Mouse (Mus musculus): Measurements from ENCODE around the gene Zfyve28. TPM values are rescaled to one million over a fixed set of nuclear protein-coding genes. Genes with fewer than 3 reads are reported as not detected.
A peak's percentile ranks its signal among the peaks of the same experiment; 100 is the strongest.

Gene Zfyve28
- polyA plus RNA-seq, 1 experiment from 2014 or later, result 0.76 TPM

GRCm38 (mm10) chr5:34174550-34175402 is 113.5 kb downstream of the Zfyve28 start:
- Histone ChIP-seq H3K27ac (no peak overlapping the region), H3K4me3 (no peak overlapping the region), H3K4me1 (peaks cover 10% of the 10 kb centered on the region), H3K9me3 (replicated peaks) (no peaks in the 10 kb centered on the region), H3K27me3 (ENCODE audit: low read depth, poor library complexity, severe bottlenecking) (no peaks in the 10 kb centered on the region), H3K36me3 (peaks cover 58% of the 10 kb centered on the region)
- WGBS, result 72% methylated on average over 5 of the region's 5 CpGs
- peak; percentile 19 for DNase-seq (ENCODE audit: low spot score)

- H3K4me1 ChIP-seq, result peaks cover 12% of the 10 kb centered on the region
- H3K9me3 ChIP-seq (replicated peaks), result no peaks in the 10 kb centered on the region
- H3K36me3 ChIP-seq, result peaks cover 57% of the 10 kb centered on the region
- DNase-seq (ENCODE audit: low spot score), result peak; percentile 20
- H3K27ac ChIP-seq, result no peak overlapping the region
- 87% methylated on average over 2 of the region's 2 CpGs for WGBS
- no peaks in the 10 kb centered on the region for H3K27me3 ChIP-seq (ENCODE audit: low read depth, poor library complexity, severe bottlenecking)
- H3K4me3 ChIP-seq, result no peak overlapping the region
Measured at GRCm38 (mm10) chr5:34174021-34174420, 114.2 kb downstream of the Zfyve28 start.

- DNase-seq (ENCODE audit: low spot score), result no peak
- WGBS, result 91% methylated on average over 4 of the region's 4 CpGs
- Histone ChIP-seq H3K4me1 (peaks cover 24% of the 10 kb centered on the region), H3K27me3 (ENCODE audit: low read depth, poor library complexity, severe bottlenecking) (no peaks in the 10 kb centered on the region), H3K4me3 (no peak overlapping the region), H3K36me3 (peaks cover 30% of the 10 kb centered on the region), H3K9me3 (replicated peaks) (no peaks in the 10 kb centered on the region), H3K27ac (no peak overlapping the region)
Measured at GRCm38 (mm10) chr5:34170726-34171125, 117.5 kb downstream of the Zfyve28 start.

- Histone ChIP-seq H3K36me3 (peaks cover 28% of the 10 kb centered on the region), H3K9me3 (replicated peaks) (no peaks in the 10 kb centered on the region), H3K27ac (peak overlapping the region; percentile 92), H3K27me3 (ENCODE audit: low read depth, poor library complexity, severe bottlenecking) (no peaks in the 10 kb centered on the region), H3K4me3 (peak overlapping the region; percentile 77), H3K4me1 (peaks cover 19% of the 10 kb centered on the region)
- no peak for DNase-seq (ENCODE audit: low spot score)
- WGBS, result 88% methylated on average over 3 of the region's 3 CpGs
Measured at GRCm38 (mm10) chr5:34169954-34170353, 118.3 kb downstream of the Zfyve28 start.

GRCm38 (mm10) chr5:34168950-34169891 is 119.0 kb downstream of the Zfyve28 start, which contains the start of the genes Poln and Haus3:
Gene Poln (minus strand): TSS chr5:34169448.
Gene Haus3 (minus strand): TSS chr5:34169527.
- peak within 1 kb of the TSS; percentile 77 for H3K4me3 ChIP-seq
- WGBS, result under 1% methylated on average over 57 of the region's 57 CpGs
- DNase-seq (ENCODE audit: low spot score), result peak; percentile 99
- H3K27ac ChIP-seq, result peak within 1 kb of the TSS; percentile 92
- peaks cover 22% of the 10 kb centered on the region for H3K4me1 ChIP-seq
- H3K27me3 ChIP-seq (ENCODE audit: low read depth, poor library complexity, severe bottlenecking), result no peaks in the 10 kb centered on the region
- no peaks in the 10 kb centered on the region for H3K9me3 ChIP-seq (replicated peaks)
- peaks cover 29% of the 10 kb centered on the region for H3K36me3 ChIP-seq

- Histone ChIP-seq H3K27me3 (ENCODE audit: low read depth, poor library complexity, severe bottlenecking) (no peaks in the 10 kb centered on the region), H3K36me3 (peaks cover 29% of the 10 kb centered on the region), H3K9me3 (replicated peaks) (no peaks in the 10 kb centered on the region), H3K27ac (no peak overlapping the region), H3K4me3 (peak overlapping the region; percentile 77), H3K4me1 (peaks cover 22% of the 10 kb centered on the region)
- 89% methylated on average over 4 of the region's 4 CpGs for WGBS
- no peak for DNase-seq (ENCODE audit: low spot score)
Measured at GRCm38 (mm10) chr5:34167857-34168256, 120.4 kb downstream of the Zfyve28 start.

- Histone ChIP-seq H3K27me3 (ENCODE audit: low read depth, poor library complexity, severe bottlenecking) (no peaks in the 10 kb centered on the region), H3K4me3 (no peak overlapping the region), H3K9me3 (replicated peaks) (no peaks in the 10 kb centered on the region), H3K4me1 (peaks cover 22% of the 10 kb centered on the region), H3K27ac (no peak overlapping the region), H3K36me3 (peaks cover 47% of the 10 kb centered on the region)
- 86% methylated on average over 4 of the region's 4 CpGs for WGBS
- no peak for DNase-seq (ENCODE audit: low spot score)
Measured at GRCm38 (mm10) chr5:34165793-34166192, 122.5 kb downstream of the Zfyve28 start.

GRCm38 (mm10) chr5:34148476-34148875 is 139.8 kb downstream of the Zfyve28 start:
- Histone ChIP-seq H3K4me3 (no peak overlapping the region), H3K9me3 (replicated peaks) (no peaks in the 10 kb centered on the region), H3K4me1 (no peaks in the 10 kb centered on the region), H3K27ac (no peak overlapping the region), H3K36me3 (peaks cover 18% of the 10 kb centered on the region), H3K27me3 (ENCODE audit: low read depth, poor library complexity, severe bottlenecking) (no peaks in the 10 kb centered on the region)
- no peak for DNase-seq (ENCODE audit: low spot score)

GRCm38 (mm10) chr5:34147554-34147953 is 140.7 kb downstream of the Zfyve28 start:
- WGBS, result 88% methylated on average over 3 of the region's 3 CpGs
- Histone ChIP-seq H3K4me3 (no peak overlapping the region), H3K9me3 (replicated peaks) (no peaks in the 10 kb centered on the region), H3K27ac (no peak overlapping the region), H3K27me3 (ENCODE audit: low read depth, poor library complexity, severe bottlenecking) (no peaks in the 10 kb centered on the region), H3K4me1 (no peaks in the 10 kb centered on the region), H3K36me3 (peaks cover 9% of the 10 kb centered on the region)
- DNase-seq (ENCODE audit: low spot score), result no peak

Other genes starting within 250 kb of the Zfyve28 start
- 0.59 and 0.63 TPM in 2 replicates for gene Poln, start 119.0 kb downstream of the Zfyve28 start, polyA plus RNA-seq (2016; fragmentation: Nextera tagmentation; extraction: Ambion mirVana)
- 56.7 and 58.0 TPM in 2 replicates for gene Haus3, start 118.9 kb downstream of the Zfyve28 start, polyA plus RNA-seq (2016; fragmentation: Nextera tagmentation; extraction: Ambion mirVana)
- 13.2 and 25.3 TPM in 2 replicates for gene Mxd4, start 100.7 kb downstream of the Zfyve28 start, polyA plus RNA-seq (2016; fragmentation: Nextera tagmentation; extraction: Ambion mirVana)
- not detected in 2 replicates for gene Cfap99, start 151 bp upstream of the Zfyve28 start, polyA plus RNA-seq (2016; fragmentation: Nextera tagmentation; extraction: Ambion mirVana)
- 188 and 207 TPM in 2 replicates for gene Rnf4, start 47.8 kb upstream of the Zfyve28 start, polyA plus RNA-seq (2016; fragmentation: Nextera tagmentation; extraction: Ambion mirVana)
- gene Fam193a, start 81.5 kb upstream of the Zfyve28 start, polyA plus RNA-seq (2016; fragmentation: Nextera tagmentation; extraction: Ambion mirVana), result 13.9 and 15.1 TPM in 2 replicates
- gene Tnip2, start 225.5 kb upstream of the Zfyve28 start, polyA plus RNA-seq (2016; fragmentation: Nextera tagmentation; extraction: Ambion mirVana), result 3.8 and 6.0 TPM in 2 replicates
- gene Sh3bp2, start 237.4 kb upstream of the Zfyve28 start, polyA plus RNA-seq (2016; fragmentation: Nextera tagmentation; extraction: Ambion mirVana), result 9.9 and 17.1 TPM in 2 replicates